Mouse (Mus musculus) hematopoietic stem cell, adult 5-6 weeks (primary cell): ENCODE measurements around the gene Ebf1. TPM values are rescaled to one million over a fixed set of nuclear protein-coding genes. Genes with fewer than 3 reads are reported as not detected.

Experiments used
- ATAC-seq, 2 experiments: fragments of 125-278 bp in 1 of 2; replicated peaks in 1 of 2; 2 replicates each; pipeline ENCODE4 v1.8.0; 2016 to 2017; ENCODE audit warnings: inconsistent platforms in 2 of 2, mild to moderate bottlenecking in 2 of 2, moderate number of reproducible peaks in 2 of 2, low read depth in 1 of 2, moderate TSS enrichment in 1 of 2; ENCODE audit not compliant: low FRiP score in 2 of 2, poor library complexity in 2 of 2, severe bottlenecking in 2 of 2, insufficient read depth in 1 of 2, low TSS enrichment in 1 of 2
- total RNA-seq: library from RNA; stranded (forward); fragments of 172-1452, 232-1000 nt; gene quantifications from 2 replicates; pipeline ENCODE4 v1.2.3, GENCODE M21; 2017

Ebf1 gene
- total RNA-seq, 1 experiment from 2014 or later = not detected

GRCm38 (mm10) chr11:44813534-44813933, 196.4 kb downstream of the Ebf1 start:
- no peak for ATAC-seq

GRCm38 (mm10) chr11:44814847-44815246, 197.7 kb downstream of the Ebf1 start:
- no peak for ATAC-seq

- no peak for ATAC-seq
These were observed 198.9 kb downstream of the Ebf1 start for GRCm38 (mm10) chr11:44815991-44816390.

GRCm38 (mm10) chr11:44822312-44822711, 205.2 kb downstream of the Ebf1 start:
- no peak for ATAC-seq

- ATAC-seq = no peak
These were observed 215.3 kb downstream of the Ebf1 start for GRCm38 (mm10) chr11:44832227-44832939.

GRCm38 (mm10) chr11:44832940-44833254, 215.8 kb downstream of the Ebf1 start:
- no peak for ATAC-seq

- peak; percentile 25 to 27; a peak in 1 of 4 replicates for ATAC-seq
These were observed 216.4 kb downstream of the Ebf1 start for GRCm38 (mm10) chr11:44833351-44833996.

- ATAC-seq = no peak
These were observed 218.0 kb downstream of the Ebf1 start for GRCm38 (mm10) chr11:44835166-44835565.

- ATAC-seq = no peak
These were observed 220.5 kb downstream of the Ebf1 start for GRCm38 (mm10) chr11:44837592-44837991.

- no peak for ATAC-seq
These were observed 224.3 kb downstream of the Ebf1 start for GRCm38 (mm10) chr11:44841127-44842056.

GRCm38 (mm10) chr11:44851874-44852273, 234.8 kb downstream of the Ebf1 start:
- ATAC-seq = no peak

- ATAC-seq = no peak
These were observed 235.8 kb downstream of the Ebf1 start for GRCm38 (mm10) chr11:44852921-44853320.

- ATAC-seq = no peak
These were observed 237.4 kb downstream of the Ebf1 start for GRCm38 (mm10) chr11:44854496-44854895.

- ATAC-seq = no peak
These were observed 244.0 kb downstream of the Ebf1 start for GRCm38 (mm10) chr11:44861108-44861507.

GRCm38 (mm10) chr11:44863910-44864309, 246.8 kb downstream of the Ebf1 start:
- no peak for ATAC-seq

- no peak for ATAC-seq
These were observed 249.5 kb downstream of the Ebf1 start for GRCm38 (mm10) chr11:44866476-44867149.

GRCm38 (mm10) chr11:44867433-44867832, 250.3 kb downstream of the Ebf1 start:
- ATAC-seq = no peak

- ATAC-seq = no peak
These were observed 256.8 kb downstream of the Ebf1 start for GRCm38 (mm10) chr11:44873876-44874275.
